Mouse (Mus musculus) megakaryocyte, embryonic 14.5 days (primary cell): ENCODE data around the gene Fam168a.

Experiments used
- FLI1 ChIP-seq: IDR thresholded peaks from 2 replicates; pipeline ENCODE4 v1.6.1; 2012; ENCODE audit warnings: low read length, inconsistent platforms, mixed read lengths
- GATA1 ChIP-seq: IDR thresholded peaks from 3 replicates; pipeline ENCODE4 v1.6.1; 2012; ENCODE audit warnings: mixed read lengths, low read length, inconsistent platforms, borderline replicate concordance

DNA sequence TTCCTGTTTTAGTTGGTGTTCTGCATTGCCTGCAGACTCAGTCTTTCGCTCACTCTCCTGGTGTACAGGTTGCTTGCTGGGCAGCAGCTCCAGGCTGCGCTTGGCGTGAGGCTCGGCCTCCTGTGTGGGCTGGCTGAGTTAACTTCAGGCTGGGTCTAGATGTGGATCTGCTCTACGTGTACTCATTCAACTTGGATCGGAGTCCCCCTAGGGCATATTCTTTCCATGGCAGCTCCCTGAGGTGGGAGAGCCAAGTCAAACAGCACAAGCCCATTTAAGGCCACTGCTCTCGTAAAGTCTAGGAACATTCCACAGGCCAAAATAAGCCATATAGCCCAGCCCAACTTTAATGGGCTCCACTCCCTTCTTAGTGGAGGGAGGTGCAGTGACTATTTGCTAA lies 18.0 kb upstream of the Fam168a start:
- TF ChIP-seq GATA1, result no peak
- no peak for TF ChIP-seq FLI1
